Mouse (Mus musculus) heart, embryonic 14.5 days (tissue): ENCODE measurements around the gene Sgms1. TPM values are rescaled to one million over a fixed set of nuclear protein-coding genes. Genes with fewer than 3 reads are reported as not detected.

Experiments used
- ATAC-seq: fragments of 200-750 bp; cut with Nextera tagmentation; 2 replicates; pipeline ENCODE4 v1.8.0; 2017; ENCODE audit warnings: low read depth, moderate TSS enrichment; ENCODE audit not compliant: insufficient number of reproducible peaks, insufficient read depth, low FRiP score
- H3K27ac ChIP-seq, 2 experiments: fragments of 200-500 bp in 1 of 2; fragments of 300-500 bp in 1 of 2; sonication (generic) in 1 of 2; replicated peaks in 1 of 2; 2 replicates each; pipeline ENCODE4 v1.5.1; 2012 to 2014; ENCODE audit warnings: low read depth in 2 of 2, low read length in 2 of 2, control low read depth in 1 of 2, mild to moderate bottlenecking in 1 of 2, mixed read lengths in 1 of 2; ENCODE audit not compliant: control insufficient read depth in 1 of 2, insufficient read depth in 1 of 2
- H3K27me3 ChIP-seq: fragments of 300-500 bp; sonication (generic); 2 replicates; pipeline ENCODE4 v1.6.1; 2014; ENCODE audit warnings: mild to moderate bottlenecking, low read length, control low read depth; ENCODE audit not compliant: control insufficient read depth, insufficient read depth
- H3K36me3 ChIP-seq: fragments of 300-500 bp; sonication (generic); 2 replicates; pipeline ENCODE4 v1.6.1; 2014; ENCODE audit warnings: mild to moderate bottlenecking, control low read depth, low read length, mixed read lengths; ENCODE audit not compliant: control insufficient read depth, insufficient read depth
- H3K4me1 ChIP-seq, 2 experiments: fragments of 200-500 bp in 1 of 2; fragments of 300-500 bp in 1 of 2; sonication (generic) in 1 of 2; 2 replicates each; pipeline ENCODE4 v1.6.1; 2012 to 2014; ENCODE audit warnings: low read length in 2 of 2, control low read depth in 1 of 2, mixed read lengths in 1 of 2; ENCODE audit not compliant: control insufficient read depth in 2 of 2, insufficient read depth in 2 of 2
- H3K4me2 ChIP-seq: fragments of 300-500 bp; sonication (generic); 2 replicates; pipeline ENCODE4 v1.6.1; 2014; ENCODE audit warnings: mild to moderate bottlenecking, low read length
- H3K4me3 ChIP-seq, 2 experiments: fragments of 200-500 bp in 1 of 2; fragments of 300-500 bp in 1 of 2; sonication (generic) in 1 of 2; 2 replicates each; pipeline ENCODE4 v1.5.1; 2012 to 2014; ENCODE audit warnings: low read length in 2 of 2, mild to moderate bottlenecking in 2 of 2, control low read depth in 1 of 2, low read depth in 1 of 2, moderate library complexity in 1 of 2; ENCODE audit not compliant: control insufficient read depth in 1 of 2, insufficient read depth in 1 of 2
- H3K9ac ChIP-seq: fragments of 300-500 bp; sonication (generic); 2 replicates; pipeline ENCODE4 v1.6.1; 2014; ENCODE audit warnings: mild to moderate bottlenecking, low read length
- H3K9me3 ChIP-seq: fragments of 300-500 bp; sonication (generic); 2 replicates; pipeline ENCODE4 v1.6.1; 2016; ENCODE audit warnings: low read length, control low read depth; ENCODE audit not compliant: control insufficient read depth
- WGBS: fragments of 180-500 bp; shearing (Covaris S2); extraction: QIAGEN DNeasy Blood & Tissue Kit; methylation state at CpG from one replicate; pipeline ENCODE4 v1.1.7; 2014; 5-methylcytosine and 5-hydroxymethylcytosine counted together
- polyA plus RNA-seq: library from polyadenylated mRNA; unstranded; fragments of >200 nt; fragmentation: Nextera tagmentation; extraction: Ambion mirVana; gene quantifications from 2 replicates; pipeline ENCODE4 v1.2.1, GENCODE M21; 2014

Gene Sgms1
- polyA plus RNA-seq, 1 experiment from 2014 or later = 41.3 TPM

- WGBS = 79% methylated on average over 11 of the region's 11 CpGs
- Histone ChIP-seq H3K4me2 (no peak overlapping the region), H3K27me3 (no peaks in the 10 kb centered on the region), H3K9me3 (no peaks in the 10 kb centered on the region), H3K36me3 (no peaks in the 10 kb centered on the region), H3K4me3 (no peak overlapping the region), H3K4me1 (peaks cover 29% of the 10 kb centered on the region in 2 experiments), H3K9ac (no peak overlapping the region), H3K27ac (peak overlapping the region; percentile 20 to 44)
- no peak for ATAC-seq
Measured at GRCm38 (mm10) chr19:32271455-32272200, 117.9 kb downstream of the Sgms1 start.

- H3K9ac ChIP-seq = no peak overlapping the region
- no peaks in the 10 kb centered on the region for H3K9me3 ChIP-seq
- no peaks in the 10 kb centered on the region for H3K36me3 ChIP-seq
- H3K4me2 ChIP-seq = no peak overlapping the region
- H3K27ac ChIP-seq = no peak overlapping the region
- peaks cover 20 to 22% of the 10 kb centered on the region in 2 experiments for H3K4me1 ChIP-seq
- WGBS = 63% methylated on average over 6 of the region's 6 CpGs
- no peaks in the 10 kb centered on the region for H3K27me3 ChIP-seq
- H3K4me3 ChIP-seq = no peak overlapping the region
- no peak for ATAC-seq
Measured at GRCm38 (mm10) chr19:32269844-32270176, 119.7 kb downstream of the Sgms1 start.

DNA sequence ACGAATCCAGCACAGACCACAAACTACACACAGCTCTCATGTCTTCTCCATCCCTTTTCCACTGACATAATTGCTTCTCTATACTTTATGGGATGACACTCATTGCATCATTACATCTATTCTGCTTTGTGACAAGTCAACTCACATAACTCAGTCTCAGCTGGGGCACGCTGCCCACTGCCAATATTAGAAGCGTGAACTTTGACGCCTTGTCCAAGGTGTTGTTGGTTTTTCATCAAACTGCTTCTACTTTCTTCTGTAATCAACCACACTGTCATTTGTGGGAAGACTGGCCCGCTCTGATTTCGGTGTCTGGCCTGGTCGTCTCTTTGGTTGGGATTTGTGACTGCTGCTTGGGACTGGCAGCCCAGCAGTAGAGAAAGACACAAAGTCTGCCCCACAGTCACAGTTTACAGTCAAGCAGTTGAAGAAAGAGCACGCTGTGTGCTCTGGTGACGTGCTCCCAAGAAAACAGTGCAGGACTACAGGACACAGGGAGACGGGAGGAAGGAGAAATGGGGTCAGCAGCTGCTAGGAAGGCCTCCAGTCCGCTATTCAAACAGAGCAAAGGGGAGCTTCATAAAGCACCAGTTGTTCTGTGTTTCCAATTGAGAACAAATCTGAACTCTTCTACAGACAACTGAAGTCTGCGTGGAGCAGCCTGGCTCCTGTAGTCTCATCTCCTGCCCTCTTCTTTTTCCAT lies 120.2 kb downstream of the Sgms1 start:
- Histone ChIP-seq H3K27me3 (no peaks in the 10 kb centered on the region), H3K36me3 (no peaks in the 10 kb centered on the region), H3K4me2 (no peak overlapping the region), H3K9me3 (no peaks in the 10 kb centered on the region), H3K4me1 (peaks cover 20 to 22% of the 10 kb centered on the region in 2 experiments), H3K9ac (no peak overlapping the region), H3K27ac (no peak overlapping the region), H3K4me3 (no peak overlapping the region)
- ATAC-seq = no peak
- WGBS = 81% methylated on average over 12 of the region's 12 CpGs

DNA sequence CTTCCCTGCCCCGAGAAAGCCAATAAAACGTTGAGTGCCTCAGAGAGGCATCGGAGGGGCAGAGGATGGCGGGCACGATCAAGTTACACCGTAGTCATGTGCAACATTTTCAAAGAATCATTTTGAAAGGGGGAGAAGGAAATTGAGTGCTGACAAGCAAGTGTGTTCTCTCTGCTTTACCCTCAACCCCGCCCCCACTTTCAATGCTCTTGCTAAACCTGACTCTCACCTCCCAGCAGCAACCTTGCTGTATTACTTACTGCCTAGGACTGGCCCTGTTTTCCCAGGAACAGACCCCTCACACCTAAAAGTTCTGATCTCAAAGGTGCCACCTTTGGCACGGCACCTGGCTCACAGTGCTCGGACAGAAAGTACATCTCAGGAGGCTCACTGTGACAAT lies 121.0 kb downstream of the Sgms1 start:
- 78% methylated on average over 9 of the region's 9 CpGs for WGBS

GRCm38 (mm10) chr19:32266385-32267252 lies 122.9 kb downstream of the Sgms1 start:
- no peak overlapping the region for H3K27ac ChIP-seq
- WGBS = 79% methylated on average over 9 of the region's 9 CpGs
- no peaks in the 10 kb centered on the region for H3K27me3 ChIP-seq
- H3K4me2 ChIP-seq = no peak overlapping the region
- H3K4me3 ChIP-seq = no peak overlapping the region
- peaks cover 12% of the 10 kb centered on the region in 2 experiments; a peak in 3 of 4 replicates for H3K4me1 ChIP-seq
- no peak for ATAC-seq
- H3K36me3 ChIP-seq = no peaks in the 10 kb centered on the region
- no peak overlapping the region for H3K9ac ChIP-seq
- H3K9me3 ChIP-seq = no peaks in the 10 kb centered on the region

More for the DNA sequence above, 121.0 kb downstream of the Sgms1 start:
- ATAC-seq = no peak
- Histone ChIP-seq H3K9me3 (no peaks in the 10 kb centered on the region), H3K27ac (no peak overlapping the region), H3K9ac (no peak overlapping the region), H3K36me3 (no peaks in the 10 kb centered on the region), H3K4me1 (peaks cover 20 to 22% of the 10 kb centered on the region in 2 experiments), H3K4me2 (no peak overlapping the region), H3K27me3 (no peaks in the 10 kb centered on the region), H3K4me3 (no peak overlapping the region)

- no peaks in the 10 kb centered on the region for H3K27me3 ChIP-seq
- 63% methylated on average over 1 of the region's 1 CpGs for WGBS
- no peak overlapping the region for H3K9ac ChIP-seq
- H3K4me2 ChIP-seq = no peak overlapping the region
- no peak for ATAC-seq
- H3K27ac ChIP-seq = no peak overlapping the region
- no peak overlapping the region for H3K4me3 ChIP-seq
- no peaks in the 10 kb centered on the region for H3K9me3 ChIP-seq
- 0 out of 2 replicates have a peak, but pooled peaks cover 3% of the 10 kb centered on the region for H3K36me3 ChIP-seq
- peaks cover 6 to 7% of the 10 kb centered on the region in 2 experiments; a peak in 3 of 4 replicates for H3K4me1 ChIP-seq
Measured at GRCm38 (mm10) chr19:32263753-32264152, 125.8 kb downstream of the Sgms1 start.

DNA sequence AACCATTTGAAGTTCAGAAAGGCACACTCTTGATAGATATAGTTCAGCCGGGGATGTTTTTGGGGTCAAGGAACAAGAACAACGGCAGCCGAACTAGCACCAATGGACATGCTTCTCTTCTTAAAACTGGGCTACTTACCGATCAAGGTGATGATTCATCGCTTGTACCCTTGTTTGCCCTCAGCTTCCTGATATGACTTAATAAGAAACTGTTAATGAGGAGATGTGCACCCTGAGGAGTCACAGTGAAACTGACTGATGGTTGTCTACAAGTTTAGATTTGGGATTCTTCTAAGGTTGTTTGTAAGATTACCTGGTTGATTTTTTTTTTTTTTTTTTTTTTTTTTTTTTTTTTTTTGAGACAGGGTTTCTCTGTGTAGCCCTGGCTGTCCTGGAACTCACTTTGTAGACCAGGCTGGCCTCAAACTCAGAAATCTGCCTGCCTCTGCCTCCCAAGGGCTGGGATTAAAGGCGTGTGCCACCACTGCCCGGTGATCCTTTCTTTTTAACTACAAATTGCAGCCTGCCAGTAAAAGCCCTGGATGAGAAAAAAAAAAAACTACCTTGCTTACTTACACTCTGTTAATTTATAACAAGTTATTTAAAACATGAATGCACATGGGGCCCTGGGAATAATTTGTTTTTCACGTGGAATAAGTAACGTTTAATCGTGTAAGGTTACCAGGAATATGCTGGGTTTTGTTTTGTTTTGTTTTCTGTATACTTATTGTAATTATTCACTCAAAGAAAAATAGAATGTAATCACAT lies 126.5 kb downstream of the Sgms1 start:
- WGBS = 89% methylated on average over 10 of the region's 10 CpGs

More for the DNA sequence above, 126.5 kb downstream of the Sgms1 start:
- H3K4me3 ChIP-seq = no peak overlapping the region
- 0 out of 2 replicates have a peak, but pooled peaks cover 3% of the 10 kb centered on the region for H3K36me3 ChIP-seq
- peaks cover 6 to 12% of the 10 kb centered on the region in 2 experiments; a peak in 3 of 4 replicates for H3K4me1 ChIP-seq
- no peaks in the 10 kb centered on the region for H3K9me3 ChIP-seq
- ATAC-seq = no peak
- H3K27ac ChIP-seq = no peak overlapping the region
- no peak overlapping the region for H3K4me2 ChIP-seq
- H3K9ac ChIP-seq = no peak overlapping the region
- no peaks in the 10 kb centered on the region for H3K27me3 ChIP-seq
